8 mouse cellular contexts compared by ENCODE assay signal in the genomic region with DNA sequence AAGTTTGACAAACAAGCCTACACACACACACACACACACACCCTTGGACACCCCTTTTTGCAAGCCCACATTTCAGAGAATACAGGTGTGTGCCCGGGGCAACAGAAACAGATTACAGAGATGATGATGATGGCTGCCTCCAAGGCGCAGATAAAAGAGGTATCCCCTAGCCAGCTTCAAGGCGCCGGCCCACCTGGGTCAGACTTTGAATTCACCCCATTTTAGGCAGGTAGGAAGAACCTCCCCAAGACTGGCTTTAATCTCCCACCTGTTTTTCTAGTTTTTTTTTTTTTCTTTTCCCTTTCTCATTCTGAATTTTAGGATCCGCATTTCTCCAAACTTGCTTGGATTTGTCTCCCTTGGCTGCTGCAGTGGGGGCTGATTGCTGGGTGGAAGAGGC. TPM values are rescaled to one million over a fixed set of nuclear protein-coding genes. Genes with fewer than 3 reads are reported as not detected.
DNase-seq lines count a peak whose midpoint lies in the region; ATAC-seq and TF ChIP-seq lines count a peak whose summit lies in the region.

No protein-coding gene starts in this region.

- H3K27me3 ChIP-seq in heart, embryonic 15.5 days: 0 out of 2 replicates have a peak, but pooled peaks cover 12% of the 10 kb centered on the region
- H3K27me3 ChIP-seq in G1E (ENCODE audit: insufficient read depth, low read length): peaks cover 12% of the 10 kb centered on the region; the same call in 1 of the 2 replicates
- H3K27me3 ChIP-seq in hindbrain, embryonic 11.5 days (ENCODE audit: control insufficient read depth, insufficient read depth, low read length): no peaks in the 10 kb centered on the region
- H3K27me3 ChIP-seq in midbrain, embryonic 12.5 days: no peaks in the 10 kb centered on the region

- peak overlapping the region; percentile 83 for H3K4me2 ChIP-seq in heart, embryonic 15.5 days
- H3K4me2 ChIP-seq in hindbrain, embryonic 11.5 days (replicated peaks; ENCODE audit: low read depth, low read length): peak overlapping the region; percentile 44
- peak overlapping the region; percentile 72 for H3K4me2 ChIP-seq in midbrain, embryonic 12.5 days (replicated peaks)

- peak overlapping the region; percentile 90 for H3K4me3 ChIP-seq in heart, embryonic 15.5 days
- peak overlapping the region; percentile 85 for H3K4me3 ChIP-seq in G1E (ENCODE audit: low read depth, low read length)
- H3K4me3 ChIP-seq in hindbrain, embryonic 11.5 days (ENCODE audit: low read depth, low read length): peak overlapping the region; percentile 61
- peak overlapping the region; percentile 82 for H3K4me3 ChIP-seq in midbrain, embryonic 12.5 days

- H3K36me3 ChIP-seq in heart, embryonic 15.5 days: no peaks in the 10 kb centered on the region
- H3K36me3 ChIP-seq in G1E (replicated peaks): peaks cover 6% of the 10 kb centered on the region
- H3K36me3 ChIP-seq in hindbrain, embryonic 11.5 days (ENCODE audit: control insufficient read depth, insufficient read depth, low read length): no peaks in the 10 kb centered on the region
- no peaks in the 10 kb centered on the region for H3K36me3 ChIP-seq in midbrain, embryonic 12.5 days

- WGBS in heart, embryonic 15.5 days: 28% methylated on average over 5 of the region's 5 CpGs
- 27% methylated on average over 5 of the region's 5 CpGs for WGBS in hindbrain, embryonic 11.5 days
- 28% methylated on average over 5 of the region's 5 CpGs for WGBS in midbrain, embryonic 12.5 days

- H3K9ac ChIP-seq in heart, embryonic 15.5 days: peak overlapping the region; percentile 94
- H3K9ac ChIP-seq in hindbrain, embryonic 11.5 days (ENCODE audit: low read depth, low read length): peak overlapping the region; percentile 66
- peak overlapping the region; percentile 88 for H3K9ac ChIP-seq in midbrain, embryonic 12.5 days (replicated peaks)

- intact Hi-C loops in heart, postnatal 25 days (cut with DNase I): loop anchor here (5.0 to 10.0 kb wide), 2 partner anchors 152 to 264 kb away; partner anchors contain the start of gene Cbr4

- no peak for TF ChIP-seq CTCF in G1E (IDR thresholded peaks at IDR 0.05; ENCODE audit: low read depth, low read length)

- ATAC-seq in heart, embryonic 15.5 days (replicated peaks; ENCODE audit: insufficient number of reproducible peaks, insufficient read depth, low FRiP score, low read depth): no peak
- ATAC-seq in G1E (ENCODE audit: extremely low read depth, insufficient number of reproducible peaks, low FRiP score, poor library complexity, severe bottlenecking): no peak
- no peak for ATAC-seq in hindbrain, embryonic 11.5 days (ENCODE audit: low FRiP score)
- no peak for ATAC-seq in midbrain, embryonic 12.5 days (ENCODE audit: low FRiP score, low read depth)

- H3K9me3 ChIP-seq in heart, embryonic 15.5 days (replicated peaks): no peaks in the 10 kb centered on the region
- H3K9me3 ChIP-seq in G1E (replicated peaks): no peaks in the 10 kb centered on the region
- H3K9me3 ChIP-seq in hindbrain, embryonic 11.5 days (ENCODE audit: control insufficient read depth, low read length): no peaks in the 10 kb centered on the region
- no peaks in the 10 kb centered on the region for H3K9me3 ChIP-seq in midbrain, embryonic 12.5 days

- no peak for DNase-seq in heart, postnatal 25 days (ENCODE audit: low spot score)
- DNase-seq in G1E (ENCODE audit: low spot score) (no peak), MN1 (ENCODE audit: low spot score) (no peak)
- no peak for DNase-seq in hindbrain, embryonic 11.5 days (ENCODE audit: low spot score)
- no peak for DNase-seq in layer of hippocampus, postnatal 25 days (ENCODE audit: extremely low spot score in 1 of 2, low spot score in 1 of 2)
- no peak for DNase-seq in right cerebral cortex, postnatal 14 days

- peaks cover 18% of the 10 kb centered on the region for H3K4me1 ChIP-seq in heart, embryonic 15.5 days (replicated peaks)
- H3K4me1 ChIP-seq in G1E (ENCODE audit: insufficient read depth, low read depth, low read length): peaks cover 25% of the 10 kb centered on the region
- H3K4me1 ChIP-seq in hindbrain, embryonic 11.5 days (replicated peaks; ENCODE audit: control insufficient read depth, insufficient read depth, low read length): no peaks in the 10 kb centered on the region
- H3K4me1 ChIP-seq in midbrain, embryonic 12.5 days: peaks cover 32% of the 10 kb centered on the region

- H3K27ac ChIP-seq in heart, embryonic 15.5 days: peak overlapping the region; percentile 85
- peak overlapping the region; percentile 75; the same call in 1 of the 2 replicates for H3K27ac ChIP-seq in hindbrain, embryonic 11.5 days (ENCODE audit: low read depth, low read length)
- H3K27ac ChIP-seq in midbrain, embryonic 12.5 days (replicated peaks): peak overlapping the region; percentile 91

RNA-seq across cellular contexts. Expression of gene Sh3rf1, which starts 0.4 kb away (rescaled TPM):
- 4.8 and 6.5 TPM in 2 replicates for polyA plus RNA-seq in heart, embryonic 15.5 days (2015; fragmentation: Nextera tagmentation; extraction: Ambion mirVana)
- total RNA-seq in heart, postnatal 25 days (2021): 1 to 10 TPM; 5.5 to 6.0 TPM
- total RNA-seq in G1E (2014; fragmentation: Nextera tagmentation) (4.0 and 6.6 TPM in 2 replicates), G1E (2017) (2.3 and 2.6 TPM in 2 replicates)
- 2.3 and 2.4 TPM in 2 replicates for polyA plus RNA-seq in G1E (2012)
- 24.0 and 25.3 TPM in 2 replicates for polyA plus RNA-seq in hindbrain, embryonic 11.5 days (2014; fragmentation: Nextera tagmentation; extraction: Ambion mirVana)
- 22.0 and 24.5 TPM in 2 replicates for polyA plus RNA-seq in midbrain, embryonic 12.5 days (2016; fragmentation: Nextera tagmentation; extraction: Ambion mirVana)
- total RNA-seq in layer of hippocampus, postnatal 25 days (2021): 10 to 100 TPM; 65.4 to 70.7 TPM
